Mouse (Mus musculus) heart, adult 2 months (tissue): ENCODE measurements around the gene Lrrc7. TPM values are rescaled to one million over a fixed set of nuclear protein-coding genes. Genes with fewer than 3 reads are reported as not detected.

Experiments
- DNase-seq, 2 experiments: peaks; one replicate each; pipeline ENCODE4 v3.0.0; 2021
- H3K27ac ChIP-seq: fragments of 200-600 bp; 2 replicates; pipeline ENCODE4 v1.8.1; 2022
- H3K27me3 ChIP-seq: fragments of 200-500 bp; 2 replicates; pipeline ENCODE4 v1.6.1; 2012; ENCODE audit warnings: mild to moderate bottlenecking, low read length, inconsistent platforms, mixed read lengths; ENCODE audit not compliant: control insufficient read depth, insufficient read depth
- H3K36me3 ChIP-seq: fragments of 200-500 bp; 2 replicates; pipeline ENCODE4 v1.6.1; 2012; ENCODE audit warnings: low read length, inconsistent platforms; ENCODE audit not compliant: control insufficient read depth, insufficient read depth
- H3K4me1 ChIP-seq: fragments of 200-500 bp; 2 replicates; pipeline ENCODE4 v1.6.1; 2011; ENCODE audit warnings: low read length; ENCODE audit not compliant: control insufficient read depth, insufficient read depth
- H3K4me3 ChIP-seq: fragments of 200-600 bp; 2 replicates; pipeline ENCODE4 v1.8.1; 2022
- H3K79me2 ChIP-seq: fragments of 200-500 bp; replicated peaks from 2 replicates; pipeline ENCODE4 v1.6.1; 2012; ENCODE audit warnings: mild to moderate bottlenecking, inconsistent platforms, low read length, moderate library complexity, mixed read lengths; ENCODE audit not compliant: control insufficient read depth, insufficient read depth
- H3K9ac ChIP-seq: fragments of 200-500 bp; 2 replicates; pipeline ENCODE4 v1.6.1; 2012; ENCODE audit warnings: low read depth, mild to moderate bottlenecking, control low read depth, inconsistent platforms, low read length, mixed read lengths
- CTCF ChIP-seq: fragments of 200-600 bp; IDR thresholded peaks from 2 replicates; pipeline ENCODE4 v1.8.1; 2022; ENCODE audit warnings: antibody characterized with exemption, mild to moderate bottlenecking, moderate library complexity
- EP300 ChIP-seq: fragments of 200-500 bp; IDR thresholded peaks from 2 replicates; pipeline ENCODE4 v1.6.1; 2011; ENCODE audit warnings: low read depth, low read length, control low read depth; ENCODE audit not compliant: insufficient read depth
- POLR2A ChIP-seq: fragments of 200-500 bp; IDR thresholded peaks from 2 replicates; pipeline ENCODE4 v1.6.1; 2011; ENCODE audit warnings: mild to moderate bottlenecking, low read depth, low read length, control low read depth; ENCODE audit not compliant: insufficient read depth
- WGBS: fragments of 180-500 bp; shearing (Covaris S2); methylation state at CpG from one replicate; pipeline ENCODE4 v1.1.7; 2018; 5-methylcytosine and 5-hydroxymethylcytosine counted together
- intact Hi-C: fragments of 180-260 bp; cut with DNase I; formaldehyde crosslinking; loops from one replicate; pipeline ENCODE4 v1.15.1; 2025
- polyA plus RNA-seq: library from polyadenylated mRNA; depleted of rRNA; stranded (reverse); fragments of >200 nt; gene quantifications from 2 replicates; pipeline ENCODE4 v1.2.3, GENCODE M21; 2012
- total RNA-seq, 2 experiments: library from RNA; stranded (reverse); gene quantifications; 2 replicates each; pipeline ENCODE4 v1.2.3; 2021

The Lrrc7 gene
- total and polyA plus RNA-seq, 3 experiments: 0.11 TPM; not detected in 2

DNA sequence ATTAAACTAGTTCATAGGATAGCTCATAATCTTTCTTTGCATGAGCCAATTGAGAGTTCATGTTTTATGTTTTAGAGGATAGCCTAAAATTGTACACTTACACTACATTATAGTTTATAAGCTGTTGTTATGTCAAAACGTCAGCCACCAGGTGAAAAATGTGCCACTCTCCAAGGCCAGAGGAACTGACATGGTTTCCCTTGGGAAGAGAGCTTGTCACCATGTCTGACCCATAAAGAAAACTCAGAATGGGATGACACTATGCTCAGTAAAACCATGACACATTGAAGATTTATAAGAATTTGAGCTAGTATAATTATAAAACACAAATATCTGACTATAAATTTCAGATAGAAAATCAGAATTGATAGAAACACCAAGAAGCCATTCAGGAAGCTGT is 277.6 kb downstream of the Lrrc7 start:
- DNase-seq: no peak
- intact Hi-C loops: no loop called here
- Histone ChIP-seq H3K27me3 (no peaks in the 10 kb centered on the region), H3K4me3 (no peak overlapping the region), H3K27ac (no peak overlapping the region), H3K79me2 (no peaks in the 10 kb centered on the region), H3K9ac (no peak overlapping the region), H3K4me1 (no peaks in the 10 kb centered on the region), H3K36me3 (no peaks in the 10 kb centered on the region)
- TF ChIP-seq POLR2A: no peak
- no peak for TF ChIP-seq CTCF
- no peak for TF ChIP-seq EP300
- WGBS: 53% methylated on average over 1 of the region's 1 CpGs

DNA sequence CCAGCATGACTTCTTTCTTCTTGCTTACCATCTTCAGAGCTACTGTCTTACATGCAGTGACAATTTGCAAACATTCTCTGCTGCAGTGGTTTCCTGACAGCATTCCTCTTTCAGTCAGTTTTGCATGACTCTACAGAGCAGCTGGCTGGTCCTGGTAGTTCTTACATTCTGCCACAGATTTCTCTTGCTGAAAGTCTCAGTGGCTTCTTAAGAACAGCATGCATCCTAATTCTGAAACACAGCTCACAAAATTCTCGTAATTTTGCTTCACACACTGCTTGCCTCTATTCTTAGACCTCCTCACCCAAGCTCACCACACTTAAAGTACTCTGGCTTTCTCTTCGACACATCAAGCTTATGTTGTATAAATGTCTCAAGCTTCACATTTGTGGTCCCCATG is 283.4 kb downstream of the Lrrc7 start:
- Histone ChIP-seq H3K4me3 (no peak overlapping the region), H3K4me1 (no peaks in the 10 kb centered on the region), H3K79me2 (no peaks in the 10 kb centered on the region), H3K36me3 (no peaks in the 10 kb centered on the region), H3K9ac (no peak overlapping the region), H3K27me3 (no peaks in the 10 kb centered on the region), H3K27ac (no peak overlapping the region)
- 60% methylated on average over 2 of the region's 2 CpGs for WGBS
- intact Hi-C loops: no loop called here
- TF ChIP-seq EP300 (no peak), CTCF (no peak), POLR2A (no peak)
- no peak for DNase-seq

DNA sequence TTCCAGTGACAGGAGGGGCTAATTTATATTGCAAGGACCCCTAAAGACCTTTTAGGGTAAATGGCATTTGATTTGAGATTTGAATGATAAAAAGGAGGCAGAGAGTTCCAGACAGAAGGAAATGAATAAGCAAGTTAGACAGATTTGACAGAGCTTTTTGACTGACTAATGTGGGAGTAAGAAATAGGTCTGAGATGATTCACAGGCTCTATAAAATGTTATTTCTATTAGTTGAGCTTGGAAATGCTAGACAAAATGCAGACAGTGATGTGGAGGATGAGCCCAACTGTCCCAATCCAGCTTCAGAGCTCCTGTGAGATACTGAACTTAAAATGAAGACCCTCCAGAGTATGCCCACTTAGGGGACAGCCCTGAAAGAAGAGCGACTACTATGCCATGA is 289.3 kb downstream of the Lrrc7 start:
- Histone ChIP-seq H3K4me3 (no peak overlapping the region), H3K9ac (no peak overlapping the region), H3K27ac (no peak overlapping the region), H3K79me2 (no peaks in the 10 kb centered on the region), H3K36me3 (no peaks in the 10 kb centered on the region), H3K27me3 (no peaks in the 10 kb centered on the region), H3K4me1 (no peaks in the 10 kb centered on the region)
- 90% methylated on average over 1 of the region's 1 CpGs for WGBS
- no peak for DNase-seq
- TF ChIP-seq EP300: no peak
- TF ChIP-seq POLR2A: no peak
- no peak for TF ChIP-seq CTCF
- intact Hi-C loops: no loop called here

DNA sequence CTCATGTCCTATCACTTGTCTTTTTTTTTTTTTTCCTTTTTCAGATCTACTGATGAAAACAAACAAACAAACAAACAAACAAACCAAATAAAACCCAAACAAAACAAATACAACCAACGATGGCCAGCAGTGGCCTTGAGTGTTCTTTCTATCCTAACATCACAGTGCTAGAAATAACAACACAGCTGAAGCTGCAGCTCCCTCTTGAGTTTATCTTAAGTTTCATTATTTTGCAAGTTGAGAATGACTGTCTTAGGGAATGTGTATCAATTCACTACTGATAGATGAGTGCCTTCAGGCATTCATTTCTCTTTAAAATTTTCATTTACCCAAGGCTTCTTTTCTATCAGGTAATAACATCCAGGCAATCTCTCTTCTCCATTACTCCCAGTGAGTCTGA is 291.1 kb downstream of the Lrrc7 start:
- no peaks in the 10 kb centered on the region for H3K79me2 ChIP-seq
- H3K4me3 ChIP-seq: no peak overlapping the region
- H3K9ac ChIP-seq: no peak overlapping the region
- no peaks in the 10 kb centered on the region for H3K4me1 ChIP-seq
- no peak for TF ChIP-seq POLR2A
- TF ChIP-seq EP300: no peak
- no peak for TF ChIP-seq CTCF
- intact Hi-C loops: no loop called here
- no peak overlapping the region for H3K27ac ChIP-seq
- 36% methylated on average over 1 of the region's 1 CpGs for WGBS
- DNase-seq: no peak
- no peaks in the 10 kb centered on the region for H3K36me3 ChIP-seq
- no peaks in the 10 kb centered on the region for H3K27me3 ChIP-seq

DNA sequence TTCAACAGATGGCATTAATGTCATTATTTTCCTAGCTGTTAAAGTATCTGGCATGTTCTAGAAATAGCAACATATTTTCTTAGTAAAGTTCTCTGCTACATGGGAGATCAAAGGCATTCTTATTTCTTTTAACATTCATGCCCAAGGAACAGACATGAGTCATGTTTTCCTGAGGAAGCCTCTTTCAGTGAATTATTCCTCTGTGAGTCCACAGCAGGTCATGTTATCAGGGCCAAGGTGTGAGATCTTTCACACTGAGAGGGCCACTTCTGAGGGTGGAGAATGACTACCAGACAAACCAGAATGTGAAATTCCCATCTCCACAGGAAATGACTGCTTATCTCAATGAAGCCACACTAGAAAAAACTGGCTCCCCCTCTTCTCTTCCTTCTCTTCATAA is 309.4 kb downstream of the Lrrc7 start:
- no peak overlapping the region for H3K4me3 ChIP-seq
- no peak for DNase-seq
- intact Hi-C loops: no loop called here
- no peaks in the 10 kb centered on the region for H3K36me3 ChIP-seq
- no peaks in the 10 kb centered on the region for H3K27me3 ChIP-seq
- TF ChIP-seq EP300: no peak
- no peak for TF ChIP-seq POLR2A
- no peak for TF ChIP-seq CTCF
- H3K4me1 ChIP-seq: no peaks in the 10 kb centered on the region
- H3K79me2 ChIP-seq: no peaks in the 10 kb centered on the region
- H3K27ac ChIP-seq: no peak overlapping the region
- no peak overlapping the region for H3K9ac ChIP-seq

DNA sequence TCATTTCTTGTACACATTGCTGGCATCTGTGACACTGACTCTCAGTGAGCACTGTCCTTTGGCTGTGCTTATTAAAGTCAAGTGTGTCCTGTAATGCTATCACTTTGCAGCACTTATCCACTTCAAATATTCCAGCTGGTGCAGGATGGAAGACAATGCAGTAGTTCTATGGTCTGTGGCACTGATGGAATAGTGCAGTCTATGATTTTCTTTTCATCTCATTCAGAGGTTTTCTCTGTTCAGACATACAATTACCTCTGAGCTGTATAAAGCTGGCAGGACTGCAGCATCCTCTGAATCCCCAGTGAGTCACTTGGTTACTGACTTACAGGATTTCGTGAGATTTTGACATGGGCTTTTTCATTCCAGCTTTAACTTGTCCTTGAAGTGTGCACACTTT is 314.3 kb downstream of the Lrrc7 start:
- Histone ChIP-seq H3K36me3 (no peaks in the 10 kb centered on the region), H3K27me3 (no peaks in the 10 kb centered on the region), H3K4me1 (no peaks in the 10 kb centered on the region), H3K27ac (no peak overlapping the region), H3K9ac (no peak overlapping the region), H3K79me2 (no peaks in the 10 kb centered on the region), H3K4me3 (no peak overlapping the region)
- WGBS: 51% methylated on average over 1 of the region's 1 CpGs
- no peak for DNase-seq
- TF ChIP-seq POLR2A (no peak), CTCF (no peak), EP300 (no peak)
- intact Hi-C loops: no loop called here

DNA sequence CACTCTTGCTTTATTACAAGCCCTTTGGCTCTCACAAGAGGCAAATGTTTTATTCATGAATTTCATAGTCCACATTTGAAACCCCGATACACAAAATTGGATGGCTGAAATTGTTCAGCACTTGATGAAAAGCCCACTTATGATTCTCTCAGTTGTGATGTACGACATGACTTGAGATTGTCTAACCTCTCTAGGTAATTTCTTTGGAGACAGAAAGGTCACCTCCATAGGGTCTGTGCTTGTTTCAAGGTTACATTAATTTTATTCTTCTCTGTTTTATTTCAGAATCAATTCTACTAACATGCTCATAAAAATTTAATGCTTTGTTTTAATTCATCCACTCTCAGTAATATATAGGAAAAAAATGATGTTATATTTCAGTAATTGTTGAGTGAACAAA is 351.4 kb downstream of the Lrrc7 start:
- no peak for DNase-seq
- Histone ChIP-seq H3K27me3 (no peaks in the 10 kb centered on the region), H3K4me1 (no peaks in the 10 kb centered on the region), H3K79me2 (no peaks in the 10 kb centered on the region), H3K36me3 (no peaks in the 10 kb centered on the region), H3K4me3 (no peak overlapping the region), H3K27ac (no peak overlapping the region), H3K9ac (no peak overlapping the region)
- intact Hi-C loops: no loop called here
- TF ChIP-seq POLR2A: no peak
- TF ChIP-seq CTCF: no peak
- 73% methylated on average over 2 of the region's 2 CpGs for WGBS
